In the genomic region with DNA sequence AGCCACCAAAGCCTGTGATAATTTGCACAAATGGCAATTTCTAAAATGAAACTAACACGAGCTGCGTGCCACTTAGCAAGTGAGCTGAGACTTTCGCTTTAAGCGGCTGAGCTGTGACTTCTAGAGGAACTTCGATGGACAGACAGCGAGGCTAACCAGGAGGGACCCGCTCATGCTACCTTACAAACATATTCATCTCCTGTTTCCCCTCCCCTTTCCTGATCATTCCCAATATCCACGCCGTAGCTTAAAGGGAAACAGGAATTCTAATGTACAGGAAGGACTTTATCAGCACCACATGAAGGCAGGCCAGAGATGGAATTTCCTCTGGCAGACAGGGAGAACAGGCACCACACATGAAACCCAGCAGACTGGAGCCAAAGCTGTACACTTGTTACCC, we compare ENCODE assay signal across 10 mouse cellular contexts. TPM values are rescaled to one million over a fixed set of nuclear protein-coding genes. Genes with fewer than 3 reads are reported as not detected.
A peak's percentile ranks its signal among the peaks of the same experiment; 100 is the strongest.
DNase-seq lines count a peak whose midpoint lies in the region; ATAC-seq and TF ChIP-seq lines count a peak whose summit lies in the region.
"Had no signal": no experiment of that assay in that cellular context is flagged by ENCODE, and none has a peak within 500 bp of the region (broad histone marks: within the 10 kb centered on the region; RNA-seq: fewer than 3 reads in every experiment).

No protein-coding gene starts in this region.

- H3K27ac ChIP-seq in kidney, adult 2 months (ENCODE audit: insufficient read depth, low read depth, low read length): peak overlapping the region; percentile 91
- H3K27ac ChIP-seq in heart, embryonic 16.5 days (ENCODE audit: low read length): peak overlapping the region; percentile 70

- peak overlapping the region; percentile 58 for H3K4me2 ChIP-seq in heart, embryonic 16.5 days (ENCODE audit: low read depth, low read length)

- peak overlapping the region; percentile 44 for H3K4me3 ChIP-seq in kidney, adult 2 months (ENCODE audit: insufficient read depth, low read depth, low read length)
- peak overlapping the region; percentile 21 for H3K4me3 ChIP-seq in heart, embryonic 16.5 days (ENCODE audit: low read length)

- no peaks in the 10 kb centered on the region for H3K9me3 ChIP-seq in heart, embryonic 16.5 days (replicated peaks; ENCODE audit: control insufficient read depth, low read length)

- peaks cover 2% of the 10 kb centered on the region; the same call in 1 of the 2 replicates for H3K4me1 ChIP-seq in kidney, adult 2 months (ENCODE audit: control insufficient read depth, insufficient read depth, low read length)
- H3K4me1 ChIP-seq in heart, embryonic 16.5 days (ENCODE audit: control insufficient read depth, insufficient read depth, low read length): peaks cover 42% of the 10 kb centered on the region

- DNase-seq in kidney, adult 2 months: peak; percentile 68
- DNase-seq in kidney, postnatal 10 days: no peak
- DNase-seq in spleen, adult 12 weeks (ENCODE audit: low spot score): no peak
- no peak for DNase-seq in layer of hippocampus, postnatal 25 days (ENCODE audit: extremely low spot score in 1 of 2, low spot score in 1 of 2)
- no peak for DNase-seq in frontal cortex, postnatal 36 days (ENCODE audit: low spot score in 2 of 2)
- DNase-seq: adrenal gland, postnatal 14 days had no signal

- ATAC-seq in common myeloid progenitor, adult 5-6 weeks (replicated peaks; ENCODE audit: low read depth, poor library complexity, severe bottlenecking): peak; percentile 82
- ATAC-seq in heart, embryonic 16.5 days (replicated peaks; ENCODE audit: extremely low read depth, insufficient read depth, low FRiP score): no peak
- ATAC-seq in megakaryocyte progenitor cell, adult 5-6 weeks (replicated peaks; ENCODE audit: poor library complexity): 0 out of 2 replicates have a peak, but pooled peaks have one; percentile 20

- H3K36me3 ChIP-seq in kidney, adult 2 months (ENCODE audit: control insufficient read depth, insufficient read depth, low read length): no peaks in the 10 kb centered on the region; the same call in 1 of the 2 replicates
- H3K36me3 ChIP-seq in heart, embryonic 16.5 days (ENCODE audit: control insufficient read depth, insufficient read depth): peaks cover 2% of the 10 kb centered on the region
- H3K36me3 ChIP-seq: G1E had no signal

- no peak for TF ChIP-seq POLR2A in kidney, adult 2 months (IDR thresholded peaks at IDR 0.05; ENCODE audit: low read depth, low read length)

- peak overlapping the region; percentile 23; the same call in 1 of the 2 replicates for H3K9ac ChIP-seq in heart, embryonic 16.5 days (ENCODE audit: low read length)

- TF ChIP-seq CTCF in kidney, adult 2 months (conservative IDR thresholded peaks at IDR 0.05; ENCODE audit: insufficient read depth, insufficient read length, low read depth, low read length): no peak

- WGBS in kidney, adult 2 months: 56% methylated on average over 9 of the region's 9 CpGs
- WGBS in heart, embryonic 16.5 days: 44% methylated on average over 9 of the region's 9 CpGs

- no peaks in the 10 kb centered on the region for H3K27me3 ChIP-seq in kidney, adult 2 months (replicated peaks; ENCODE audit: control insufficient read depth, insufficient read depth, low read length)
- H3K27me3 ChIP-seq in heart, embryonic 16.5 days (ENCODE audit: control insufficient read depth, insufficient read depth, low read length): no peaks in the 10 kb centered on the region

RNA-seq across cellular contexts. Expression of a gene that starts 15.9 kb away (rescaled TPM):
- 28.5 and 32.2 TPM in 2 replicates for polyA plus RNA-seq in kidney, adult 2 months (2012; rRNA removed)
- not detected in 2 replicates for total RNA-seq in common myeloid progenitor, adult 5-6 weeks (2017)
- 22.1 and 22.6 TPM in 2 replicates for polyA plus RNA-seq in heart, embryonic 16.5 days (2015; fragmentation: Nextera tagmentation; extraction: Ambion mirVana)
- not detected in 2 replicates for total RNA-seq in megakaryocyte progenitor cell, adult 5-6 weeks (2015)
- total RNA-seq in megakaryocyte progenitor cell, adult 5-6 weeks (2017): not detected in 2 replicates
- 10 to 100 TPM; 36.0 to 46.4 TPM for total RNA-seq in layer of hippocampus, postnatal 25 days (2021)

Comparison
In these comparisons a context has a peak if more than half of its experiments do, and no peak if none do; other contexts are left out.
1. RNA of a gene that starts 15.9 kb away (total RNA-seq): 36.0 to 46.4 TPM in layer of hippocampus, postnatal 25 days; not detected in common myeloid progenitor, adult 5-6 weeks and not detected in megakaryocyte progenitor cell, adult 5-6 weeks; every median in the first group is over 10 times any median in the second.